Mouse (Mus musculus): Measurements from ENCODE around the gene Cyb561d2. TPM values are rescaled to one million over a fixed set of nuclear protein-coding genes. Genes with fewer than 3 reads are reported as not detected.

The Cyb561d2 gene
- polyA plus RNA-seq, 1 experiment: 18.8 TPM

GRCm38 (mm10) chr9:107542721-107543120 is 728 bp upstream of the Cyb561d2 start:
- H3K79me2 ChIP-seq (ENCODE audit: control insufficient read depth, insufficient read depth): peaks cover 5% of the 10 kb centered on the region
- H3K4me2 ChIP-seq (ENCODE audit: low read depth): peak overlapping the region; percentile 97
- H3K27me3 ChIP-seq (ENCODE audit: control insufficient read depth, insufficient read depth, insufficient read length): no peaks in the 10 kb centered on the region
- TF ChIP-seq TCF12 (IDR thresholded peaks at IDR 0.05; ENCODE audit: insufficient read depth, poor library complexity, severe bottlenecking) (no peak), MAX (IDR thresholded peaks at IDR 0.05; ENCODE audit: low read depth) (no peak), REST (IDR thresholded peaks at IDR 0.05; ENCODE audit: insufficient read depth, insufficient read length) (no peak), CEBPB (IDR thresholded peaks at IDR 0.05; ENCODE audit: insufficient read depth, poor library complexity, severe bottlenecking) (no peak), SRF (IDR thresholded peaks at IDR 0.05; ENCODE audit: control insufficient read depth, insufficient read length, low read depth) (no peak), POLR2AphosphoS2 (IDR thresholded peaks at IDR 0.05; ENCODE audit: insufficient read length, low read depth) (no peak), POLR2A (IDR thresholded peaks at IDR 0.05; ENCODE audit: insufficient read length, low read depth) (no peak), E2F4 (IDR thresholded peaks at IDR 0.05; ENCODE audit: insufficient read depth) (no peak)
- H3K36me3 ChIP-seq (ENCODE audit: control insufficient read depth, insufficient read depth): peaks cover 10% of the 10 kb centered on the region
- H3ac ChIP-seq (ENCODE audit: control insufficient read depth, insufficient read length): no peak overlapping the region
- H3K4me3 ChIP-seq: peak overlapping the region; percentile 76

- H3K36me3 ChIP-seq (ENCODE audit: control insufficient read depth, insufficient read depth): peaks cover 10% of the 10 kb centered on the region
- H3ac ChIP-seq (ENCODE audit: control insufficient read depth, insufficient read length): peak overlapping the region; percentile 24
- H3K79me2 ChIP-seq (ENCODE audit: control insufficient read depth, insufficient read depth): peaks cover 9% of the 10 kb centered on the region
- TF ChIP-seq CEBPB (IDR thresholded peaks at IDR 0.05; ENCODE audit: insufficient read depth, poor library complexity, severe bottlenecking) (no peak), E2F4 (IDR thresholded peaks at IDR 0.05; ENCODE audit: insufficient read depth) (no peak), POLR2AphosphoS2 (IDR thresholded peaks at IDR 0.05; ENCODE audit: insufficient read length, low read depth) (no peak), USF1 (IDR thresholded peaks at IDR 0.05; ENCODE audit: low read depth) (no peak), TCF3 (IDR thresholded peaks at IDR 0.05; ENCODE audit: insufficient read length, low read depth) (no peak), MYOG (IDR thresholded peaks at IDR 0.05; ENCODE audit: control insufficient read depth in 1 of 3, insufficient read depth in 1 of 3, insufficient read length in 2 of 3, low read depth in 2 of 3) (no peak), SRF (IDR thresholded peaks at IDR 0.05; ENCODE audit: control insufficient read depth, insufficient read length, low read depth) (no peak), MYOD1 (IDR thresholded peaks at IDR 0.05; ENCODE audit: control insufficient read depth in 1 of 3, insufficient read length in 2 of 3, low read depth in 2 of 3) (no peak), REST (IDR thresholded peaks at IDR 0.05; ENCODE audit: insufficient read depth, insufficient read length) (no peak), TCF12 (IDR thresholded peaks at IDR 0.05; ENCODE audit: insufficient read depth, poor library complexity, severe bottlenecking) (no peak)
- peak overlapping the region; percentile 76 for H3K4me3 ChIP-seq
- H3K4me2 ChIP-seq (ENCODE audit: low read depth): peak overlapping the region; percentile 97
- no peaks in the 10 kb centered on the region for H3K27me3 ChIP-seq (ENCODE audit: control insufficient read depth, insufficient read depth, insufficient read length)
Observed at GRCm38 (mm10) chr9:107542352-107542686, 326 bp upstream of the Cyb561d2 start.

- TF ChIP-seq CEBPB (IDR thresholded peaks at IDR 0.05; ENCODE audit: insufficient read depth, poor library complexity, severe bottlenecking) (no peak), MYOD1 (IDR thresholded peaks at IDR 0.05; ENCODE audit: control insufficient read depth in 1 of 3, insufficient read length in 2 of 3, low read depth in 2 of 3) (no peak), SRF (IDR thresholded peaks at IDR 0.05; ENCODE audit: control insufficient read depth, insufficient read length, low read depth) (no peak), MAX (IDR thresholded peaks at IDR 0.05; ENCODE audit: low read depth) (no peak), TCF12 (IDR thresholded peaks at IDR 0.05; ENCODE audit: insufficient read depth, poor library complexity, severe bottlenecking) (no peak), USF1 (IDR thresholded peaks at IDR 0.05; ENCODE audit: low read depth) (no peak), REST (IDR thresholded peaks at IDR 0.05; ENCODE audit: insufficient read depth, insufficient read length) (no peak), POLR2A (IDR thresholded peaks at IDR 0.05; ENCODE audit: insufficient read length, low read depth) (no peak), TCF3 (IDR thresholded peaks at IDR 0.05; ENCODE audit: insufficient read length, low read depth) (no peak), MYOG (IDR thresholded peaks at IDR 0.05; ENCODE audit: control insufficient read depth in 1 of 3, insufficient read depth in 1 of 3, insufficient read length in 2 of 3, low read depth in 2 of 3) (no peak), E2F4 (IDR thresholded peaks at IDR 0.05; ENCODE audit: insufficient read depth) (no peak), POLR2AphosphoS2 (IDR thresholded peaks at IDR 0.05; ENCODE audit: insufficient read length, low read depth) (no peak)
- Histone ChIP-seq H3K4me2 (ENCODE audit: low read depth) (peak overlapping the region; percentile 97), H3K4me3 (peak overlapping the region; percentile 76), H3K36me3 (ENCODE audit: control insufficient read depth, insufficient read depth) (peaks cover 10% of the 10 kb centered on the region), H3ac (ENCODE audit: control insufficient read depth, insufficient read length) (no peak overlapping the region), H3K27me3 (ENCODE audit: control insufficient read depth, insufficient read depth, insufficient read length) (no peaks in the 10 kb centered on the region), H3K79me2 (ENCODE audit: control insufficient read depth, insufficient read depth) (peaks cover 15% of the 10 kb centered on the region)
Observed at GRCm38 (mm10) chr9:107541005-107541404, 988 bp downstream of the Cyb561d2 start.

- Histone ChIP-seq H3ac (ENCODE audit: control insufficient read depth, insufficient read length) (no peak overlapping the region), H3K36me3 (ENCODE audit: control insufficient read depth, insufficient read depth) (peaks cover 10% of the 10 kb centered on the region), H3K4me2 (ENCODE audit: low read depth) (no peak overlapping the region), H3K27me3 (ENCODE audit: control insufficient read depth, insufficient read depth, insufficient read length) (no peaks in the 10 kb centered on the region), H3K79me2 (ENCODE audit: control insufficient read depth, insufficient read depth) (peaks cover 21% of the 10 kb centered on the region), H3K4me3 (no peak overlapping the region)
- TF ChIP-seq MAX (IDR thresholded peaks at IDR 0.05; ENCODE audit: low read depth): no peak
- no peak for TF ChIP-seq REST (IDR thresholded peaks at IDR 0.05; ENCODE audit: insufficient read depth, insufficient read length)
- TF ChIP-seq TCF12 (IDR thresholded peaks at IDR 0.05; ENCODE audit: insufficient read depth, poor library complexity, severe bottlenecking): no peak
Observed at GRCm38 (mm10) chr9:107540420-107540819, 1.6 kb downstream of the Cyb561d2 start.

GRCm38 (mm10) chr9:107539940-107540339 is 2.1 kb downstream of the Cyb561d2 start:
- H3K4me3 ChIP-seq: no peak overlapping the region
- no peak overlapping the region for H3ac ChIP-seq (ENCODE audit: control insufficient read depth, insufficient read length)
- peaks cover 10% of the 10 kb centered on the region for H3K36me3 ChIP-seq (ENCODE audit: control insufficient read depth, insufficient read depth)
- TF ChIP-seq POLR2A (IDR thresholded peaks at IDR 0.05; ENCODE audit: insufficient read length, low read depth) (peak; percentile 24), POLR2AphosphoS2 (IDR thresholded peaks at IDR 0.05; ENCODE audit: insufficient read length, low read depth) (peak; percentile 70), MAX (IDR thresholded peaks at IDR 0.05; ENCODE audit: low read depth) (no peak)
- H3K79me2 ChIP-seq (ENCODE audit: control insufficient read depth, insufficient read depth): peaks cover 26% of the 10 kb centered on the region
- no peaks in the 10 kb centered on the region for H3K27me3 ChIP-seq (ENCODE audit: control insufficient read depth, insufficient read depth, insufficient read length)
- no peak overlapping the region for H3K4me2 ChIP-seq (ENCODE audit: low read depth)
